Mouse (Mus musculus) kidney, embryonic 14.5 days (tissue): Measurements from ENCODE around the gene Ppp2r2c. TPM values are rescaled to one million over a fixed set of nuclear protein-coding genes. Genes with fewer than 3 reads are reported as not detected.

ENCODE experiments used
- ATAC-seq: fragments of 200-750 bp; cut with Nextera tagmentation; 2 replicates; pipeline ENCODE4 v1.8.0; 2017; ENCODE audit warnings: moderate number of reproducible peaks, mild to moderate bottlenecking, moderate TSS enrichment, moderate library complexity; ENCODE audit not compliant: low FRiP score, low TSS enrichment
- H3K27ac ChIP-seq: fragments of 300-500 bp; sonication (generic); 2 replicates; pipeline ENCODE4 v1.5.1; 2014; ENCODE audit warnings: low read depth, mild to moderate bottlenecking, low read length, moderate library complexity, mixed read lengths
- H3K27me3 ChIP-seq: fragments of 300-500 bp; sonication (generic); 2 replicates; pipeline ENCODE4 v1.6.1; 2014; ENCODE audit warnings: mild to moderate bottlenecking, low read length; ENCODE audit not compliant: control insufficient read depth, insufficient read depth
- H3K36me3 ChIP-seq: fragments of 300-500 bp; sonication (generic); 2 replicates; pipeline ENCODE4 v1.6.1; 2014; ENCODE audit warnings: low read length, mixed read lengths; ENCODE audit not compliant: control insufficient read depth, insufficient read depth
- H3K4me1 ChIP-seq: fragments of 300-500 bp; sonication (generic); 2 replicates; pipeline ENCODE4 v1.6.1; 2014; ENCODE audit warnings: low read length, mixed read lengths; ENCODE audit not compliant: control insufficient read depth, insufficient read depth
- H3K4me2 ChIP-seq: fragments of 300-500 bp; sonication (generic); replicated peaks from 2 replicates; pipeline ENCODE4 v1.6.1; 2014; ENCODE audit warnings: low read depth, mild to moderate bottlenecking, low read length
- H3K4me3 ChIP-seq: fragments of 300-500 bp; sonication (generic); 2 replicates; pipeline ENCODE4 v1.5.1; 2014; ENCODE audit warnings: mild to moderate bottlenecking, low read length
- H3K9ac ChIP-seq: fragments of 300-500 bp; sonication (generic); 2 replicates; pipeline ENCODE4 v1.6.1; 2014; ENCODE audit warnings: low read depth, mild to moderate bottlenecking, low read length, moderate library complexity
- H3K9me3 ChIP-seq: fragments of 300-500 bp; sonication (generic); 2 replicates; pipeline ENCODE4 v1.6.1; 2016; ENCODE audit warnings: low read length; ENCODE audit not compliant: control insufficient read depth
- WGBS: fragments of 180-500 bp; shearing (Covaris S2); extraction: QIAGEN DNeasy Blood & Tissue Kit; methylation state at CpG from one replicate; pipeline ENCODE4 v1.1.7; 2014; 5-methylcytosine and 5-hydroxymethylcytosine counted together
- polyA plus RNA-seq: library from polyadenylated mRNA; unstranded; fragments of >200 nt; fragmentation: Nextera tagmentation; extraction: Ambion mirVana; gene quantifications from 2 replicates; pipeline ENCODE4 v1.2.1, GENCODE M21; 2014

Ppp2r2c gene
- polyA plus RNA-seq, 1 experiment from 2014 or later: not detected

DNA sequence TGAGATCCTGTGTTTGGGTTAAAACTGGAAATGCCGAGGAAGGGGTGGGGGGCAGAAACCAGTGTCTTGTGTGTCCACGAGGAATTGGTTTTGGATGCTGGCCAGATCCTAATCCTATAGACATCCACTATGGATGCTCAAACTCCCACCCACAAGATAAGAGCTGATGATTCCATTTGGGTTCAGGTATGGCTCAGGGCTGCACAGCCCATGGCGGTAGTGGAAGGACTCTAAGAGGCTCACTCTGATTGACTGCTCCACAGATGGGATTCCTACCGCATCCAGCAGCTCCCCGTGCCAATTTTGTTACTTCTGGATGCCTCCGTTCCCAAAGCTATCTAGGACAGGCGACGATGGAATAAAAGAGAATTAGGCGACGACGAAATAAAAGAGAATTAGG is 20.6 kb downstream of the Ppp2r2c start:
- Histone ChIP-seq H3K4me3 (no peak overlapping the region), H3K9ac (no peak overlapping the region), H3K4me1 (peaks cover 12% of the 10 kb centered on the region), H3K36me3 (no peaks in the 10 kb centered on the region), H3K9me3 (no peaks in the 10 kb centered on the region), H3K27me3 (0 out of 2 replicates have a peak, but pooled peaks cover under 1% of the 10 kb centered on the region), H3K27ac (no peak overlapping the region), H3K4me2 (no peak overlapping the region)
- no peak for ATAC-seq
- 85% methylated on average over 11 of the region's 11 CpGs for WGBS

DNA sequence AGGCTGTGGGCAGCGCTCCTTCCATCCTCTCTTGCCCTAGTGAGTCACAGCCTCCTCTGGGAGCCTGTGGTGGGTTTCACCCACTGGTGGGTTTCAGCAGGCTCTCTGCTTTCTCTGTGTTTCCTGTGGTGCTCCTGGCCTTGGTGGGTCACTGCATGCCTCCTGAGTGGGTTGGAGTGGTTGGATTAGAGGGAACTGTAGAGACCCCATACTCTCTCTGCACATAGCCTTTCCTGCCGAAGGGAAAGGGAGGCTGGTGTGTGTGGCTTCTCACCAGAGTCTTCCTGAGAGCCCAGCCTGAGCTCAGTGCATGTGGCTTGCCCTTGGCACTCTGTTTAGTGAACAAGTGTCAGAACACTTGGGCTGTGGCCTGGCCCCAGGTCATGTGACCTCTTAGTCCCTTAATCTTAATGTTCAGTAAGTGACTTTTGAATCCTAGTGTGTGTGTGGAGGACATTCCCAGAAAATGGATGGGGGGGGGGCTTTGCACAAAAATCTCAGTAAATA is 21.1 kb downstream of the Ppp2r2c start:
- ATAC-seq: no peak
- Histone ChIP-seq H3K36me3 (no peaks in the 10 kb centered on the region), H3K9me3 (no peaks in the 10 kb centered on the region), H3K4me3 (no peak overlapping the region), H3K27me3 (peaks cover 4% of the 10 kb centered on the region; the same call in 1 of the 2 replicates), H3K4me2 (no peak overlapping the region), H3K27ac (no peak overlapping the region), H3K4me1 (peaks cover 12% of the 10 kb centered on the region), H3K9ac (no peak overlapping the region)
- WGBS: 81% methylated on average over 2 of the region's 2 CpGs

DNA sequence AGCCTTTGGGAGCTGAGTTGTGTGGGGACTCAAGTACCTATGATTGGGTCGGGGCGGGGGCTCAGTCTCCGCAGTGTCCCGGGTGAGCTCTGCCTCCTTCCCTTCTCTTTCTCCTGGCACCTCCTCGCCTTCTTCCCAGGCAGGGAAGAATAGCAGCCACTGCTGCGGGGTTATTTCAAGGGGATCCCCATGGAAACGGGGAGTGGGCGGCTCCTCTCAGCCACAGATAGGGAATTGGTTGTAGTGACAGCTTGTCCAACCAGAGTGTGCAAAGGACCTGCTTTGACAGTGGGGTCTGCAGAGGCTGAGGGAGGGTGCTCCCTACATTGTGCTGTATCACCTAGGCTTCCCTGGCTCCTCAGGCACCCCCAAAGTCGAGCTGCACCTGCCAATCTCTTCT is 22.5 kb downstream of the Ppp2r2c start:
- Histone ChIP-seq H3K9ac (no peak overlapping the region), H3K36me3 (no peaks in the 10 kb centered on the region), H3K4me3 (no peak overlapping the region), H3K27ac (no peak overlapping the region), H3K27me3 (peaks cover 4% of the 10 kb centered on the region; the same call in 1 of the 2 replicates), H3K4me2 (no peak overlapping the region), H3K9me3 (no peaks in the 10 kb centered on the region), H3K4me1 (peaks cover 12% of the 10 kb centered on the region)
- no peak for ATAC-seq
- 42% methylated on average over 9 of the region's 9 CpGs for WGBS

DNA sequence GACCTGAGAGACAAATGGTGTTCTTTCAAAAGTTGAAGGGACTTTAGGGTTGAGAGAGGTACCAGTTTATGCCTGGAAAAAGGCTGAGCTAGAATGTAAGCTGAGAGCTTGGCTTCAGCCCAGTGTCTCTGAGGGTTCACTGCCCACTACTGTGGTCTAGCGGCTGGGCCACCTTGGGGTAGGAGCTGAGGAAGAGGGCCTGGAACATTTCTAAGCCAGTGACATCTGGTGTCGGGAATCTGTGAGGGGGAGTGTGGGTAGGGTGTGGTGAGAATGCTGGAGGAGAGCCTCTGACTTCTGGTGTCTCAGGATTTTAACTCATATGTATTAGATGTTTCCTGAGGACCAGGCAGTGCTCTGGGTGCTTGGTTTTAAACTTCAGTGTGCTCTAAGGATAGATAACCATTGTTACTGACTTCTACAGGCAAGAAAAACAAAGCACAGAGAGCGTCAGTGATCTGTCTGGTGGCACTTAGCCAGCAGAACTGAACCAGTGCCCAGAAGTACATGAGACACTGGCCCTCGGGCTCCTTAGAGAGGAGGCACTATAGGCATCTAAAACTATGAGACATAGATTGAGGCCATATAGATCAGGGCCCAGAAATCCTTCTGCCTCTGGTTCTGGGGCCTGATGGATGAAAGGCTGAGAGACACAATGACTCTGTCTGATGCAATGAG is 23.6 kb downstream of the Ppp2r2c start:
- Histone ChIP-seq H3K27me3 (peaks cover 4% of the 10 kb centered on the region; the same call in 1 of the 2 replicates), H3K4me2 (no peak overlapping the region), H3K36me3 (no peaks in the 10 kb centered on the region), H3K9ac (no peak overlapping the region), H3K4me1 (peaks cover 9% of the 10 kb centered on the region), H3K27ac (no peak overlapping the region), H3K9me3 (no peaks in the 10 kb centered on the region), H3K4me3 (no peak overlapping the region)
- WGBS: 45% methylated on average over 4 of the region's 4 CpGs
- ATAC-seq: no peak

DNA sequence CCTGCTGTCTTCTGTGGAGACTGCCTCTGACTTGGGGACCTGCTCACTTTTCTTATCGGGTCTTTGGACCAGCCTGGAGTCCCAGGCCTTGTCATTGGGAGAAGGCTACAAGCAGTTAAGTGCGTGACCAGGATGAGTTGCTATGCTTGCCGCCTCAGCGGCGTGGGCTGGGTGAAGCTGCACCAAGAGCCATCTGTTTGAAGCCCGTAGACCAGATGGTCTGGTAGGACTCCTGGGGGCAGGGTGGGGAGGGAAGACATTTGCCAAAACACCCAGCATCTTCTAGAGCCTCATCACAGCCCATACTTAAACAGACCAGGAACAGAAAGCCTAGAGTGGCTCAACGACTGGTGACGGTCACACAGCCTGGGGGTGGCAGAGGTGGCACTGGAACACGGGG is 24.9 kb downstream of the Ppp2r2c start:
- no peak overlapping the region for H3K9ac ChIP-seq
- no peak for ATAC-seq
- WGBS: 69% methylated on average over 9 of the region's 9 CpGs
- no peak overlapping the region for H3K27ac ChIP-seq
- no peaks in the 10 kb centered on the region for H3K4me1 ChIP-seq
- no peaks in the 10 kb centered on the region for H3K36me3 ChIP-seq
- no peaks in the 10 kb centered on the region for H3K9me3 ChIP-seq
- peaks cover 4% of the 10 kb centered on the region; the same call in 1 of the 2 replicates for H3K27me3 ChIP-seq
- no peak overlapping the region for H3K4me3 ChIP-seq
- no peak overlapping the region for H3K4me2 ChIP-seq

GRCm38 (mm10) chr5:36894070-36894469 is 25.8 kb downstream of the Ppp2r2c start:
- Histone ChIP-seq H3K9ac (no peak overlapping the region), H3K27ac (no peak overlapping the region), H3K4me1 (no peaks in the 10 kb centered on the region), H3K4me2 (no peak overlapping the region), H3K9me3 (no peaks in the 10 kb centered on the region), H3K27me3 (peaks cover 4% of the 10 kb centered on the region; the same call in 1 of the 2 replicates), H3K36me3 (no peaks in the 10 kb centered on the region), H3K4me3 (no peak overlapping the region)
- 77% methylated on average over 10 of the region's 10 CpGs for WGBS
- no peak for ATAC-seq

- ATAC-seq: no peak
- Histone ChIP-seq H3K4me3 (no peak overlapping the region), H3K9ac (no peak overlapping the region), H3K27me3 (peaks cover 4% of the 10 kb centered on the region; the same call in 1 of the 2 replicates), H3K4me1 (no peaks in the 10 kb centered on the region), H3K9me3 (no peaks in the 10 kb centered on the region), H3K36me3 (no peaks in the 10 kb centered on the region), H3K4me2 (no peak overlapping the region), H3K27ac (no peak overlapping the region)
- WGBS: 71% methylated on average over 6 of the region's 6 CpGs
These were observed 26.5 kb downstream of the Ppp2r2c start for GRCm38 (mm10) chr5:36894604-36895368.

- Histone ChIP-seq H3K9ac (no peak overlapping the region), H3K4me3 (no peak overlapping the region), H3K4me1 (no peaks in the 10 kb centered on the region), H3K9me3 (no peaks in the 10 kb centered on the region), H3K27ac (no peak overlapping the region), H3K36me3 (no peaks in the 10 kb centered on the region), H3K27me3 (peaks cover 4% of the 10 kb centered on the region; the same call in 1 of the 2 replicates), H3K4me2 (no peak overlapping the region)
- no peak for ATAC-seq
- 85% methylated on average over 10 of the region's 10 CpGs for WGBS
These were observed 27.6 kb downstream of the Ppp2r2c start for GRCm38 (mm10) chr5:36895621-36896573.
